Mouse (Mus musculus): ENCODE measurements around the gene Dusp6.

GRCm38 (mm10) chr10:99253412-99253811 lies 9.6 kb upstream of the Dusp6 start:
- TF ChIP-seq ZC3H11A (IDR thresholded peaks at IDR 0.05; ENCODE audit: borderline replicate concordance, low read depth, low read length), result no peak
- TF ChIP-seq CHD2 (IDR thresholded peaks at IDR 0.05; ENCODE audit: low read depth, low read length), result no peak
- TF ChIP-seq HCFC1 (IDR thresholded peaks at IDR 0.05; ENCODE audit: borderline replicate concordance, insufficient read depth, low read length), result no peak
- TF ChIP-seq ZNF384 (IDR thresholded peaks at IDR 0.05; ENCODE audit: low read depth, low read length), result no peak

Data from ES-E14 (cell line).